Mouse (Mus musculus) splenic B cell, adult 2 months (primary cell): Measurements from ENCODE around the gene Mei1.

Experiments used
- DNase-seq: peaks from one replicate; pipeline ENCODE4 v3.0.0-alpha.2; 2011; ENCODE audit warnings: low read depth, low spot score
- H3K27me3 ChIP-seq: 2 replicates; pipeline ENCODE4 v1.6.1; 2012; ENCODE audit warnings: mild to moderate bottlenecking, low read length, moderate library complexity, mixed read lengths; ENCODE audit not compliant: control insufficient read depth, poor library complexity, insufficient read depth, severe bottlenecking
- H3K36me3 ChIP-seq: 2 replicates; pipeline ENCODE4 v1.6.1; 2012; ENCODE audit warnings: mild to moderate bottlenecking, low read length, moderate library complexity, mixed read lengths; ENCODE audit not compliant: control insufficient read depth, poor library complexity, insufficient read depth, severe bottlenecking

The Mei1 gene

GRCm38 (mm10) chr15:82069898-82070297, at the start of gene Mei1:
Gene Mei1 (plus strand): TSS chr15:82069996.
- no peak for DNase-seq
- no peaks in the 10 kb centered on the region for H3K36me3 ChIP-seq
- H3K27me3 ChIP-seq = no peaks in the 10 kb centered on the region

GRCm38 (mm10) chr15:82022535-82023088, 47.2 kb upstream of the Mei1 start:
- DNase-seq = no peak
- Histone ChIP-seq H3K36me3 (peaks cover 5% of the 10 kb centered on the region), H3K27me3 (no peaks in the 10 kb centered on the region)

DNA sequence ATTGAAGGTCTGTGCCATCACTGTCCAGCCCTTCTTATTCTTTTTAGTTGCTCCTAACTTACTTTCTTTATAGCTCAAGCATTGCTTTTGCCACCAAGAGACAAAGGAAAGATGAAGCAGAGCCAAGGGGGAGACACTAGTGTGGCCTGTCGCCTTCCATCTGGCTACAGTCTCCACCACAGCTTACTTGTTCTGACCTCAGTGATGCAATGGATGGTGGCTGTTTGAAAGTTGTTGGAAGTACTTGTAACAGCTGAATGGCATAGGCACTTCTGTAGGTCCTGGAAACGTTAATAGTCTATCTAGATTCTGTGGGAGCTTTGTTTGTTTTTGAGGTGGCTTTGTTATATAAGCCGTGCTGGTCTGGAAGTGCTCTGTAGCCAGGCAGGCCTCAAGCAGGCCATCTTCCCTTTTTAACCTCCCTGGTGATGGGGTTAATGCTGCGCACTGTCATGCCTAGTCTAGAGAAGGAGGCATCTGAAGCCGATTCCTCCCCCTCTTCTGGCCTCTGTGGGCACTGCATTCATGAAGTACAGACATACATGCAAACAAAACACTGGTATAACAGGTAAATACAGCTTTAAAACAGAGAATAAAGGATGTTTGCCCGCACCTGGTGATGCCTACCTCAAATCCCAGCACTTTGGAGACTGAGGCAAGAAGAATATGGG, 45.7 kb upstream of the Mei1 start:
- peak; percentile 25 for DNase-seq
- H3K36me3 ChIP-seq = peaks cover 10% of the 10 kb centered on the region

GRCm38 (mm10) chr15:82027276-82027675, 42.5 kb upstream of the Mei1 start:
- no peaks in the 10 kb centered on the region for H3K27me3 ChIP-seq
- DNase-seq = no peak

More for the DNA sequence above, 45.7 kb upstream of the Mei1 start:
- no peaks in the 10 kb centered on the region for H3K27me3 ChIP-seq

DNA sequence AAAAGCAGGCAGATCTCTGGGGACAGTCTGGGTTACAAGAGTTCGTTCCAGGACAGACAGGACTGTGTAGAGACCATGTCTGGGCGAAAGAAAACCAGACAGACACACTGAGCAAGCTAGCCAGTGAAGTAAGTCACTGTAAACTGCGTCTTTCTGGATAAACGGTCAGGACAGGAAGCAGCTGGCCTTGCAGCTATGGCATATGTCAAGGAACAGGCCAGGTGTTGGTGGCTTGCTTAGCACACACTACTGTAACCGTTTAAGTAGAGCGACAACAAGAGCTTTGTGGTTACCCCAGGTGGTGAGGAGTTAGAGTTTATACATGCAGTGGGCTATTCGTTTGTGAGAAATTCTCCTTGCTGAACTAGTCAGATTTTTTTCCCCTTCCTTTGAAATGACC, 42.1 kb upstream of the Mei1 start:
- Histone ChIP-seq H3K27me3 (no peaks in the 10 kb centered on the region), H3K36me3 (peaks cover 17% of the 10 kb centered on the region)
- peak; percentile 34 for DNase-seq

More at GRCm38 (mm10) chr15:82027276-82027675, 42.5 kb upstream of the Mei1 start:
- peaks cover 17% of the 10 kb centered on the region for H3K36me3 ChIP-seq

GRCm38 (mm10) chr15:82032386-82032785, 37.4 kb upstream of the Mei1 start:
- Histone ChIP-seq H3K36me3 (peaks cover 14% of the 10 kb centered on the region), H3K27me3 (no peaks in the 10 kb centered on the region)
- DNase-seq = no peak

DNA sequence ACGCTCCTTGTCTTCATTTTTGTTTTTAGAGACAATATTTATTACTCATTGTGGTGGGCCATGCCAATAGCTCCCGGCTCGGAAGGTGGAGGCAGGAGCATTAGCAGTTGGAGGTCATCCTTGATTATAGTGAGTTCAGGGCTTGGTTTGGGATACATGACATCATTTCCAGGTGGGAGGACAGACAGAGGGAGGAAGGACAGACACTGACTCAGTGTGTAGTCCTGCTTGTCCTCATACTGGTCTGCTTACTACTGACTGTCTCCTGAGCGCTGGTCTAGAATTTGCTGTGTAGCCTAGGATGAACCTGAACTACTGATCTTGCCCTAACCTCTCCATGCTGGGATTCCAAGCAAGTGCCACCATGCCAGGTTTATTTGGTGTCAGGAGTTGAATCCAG, 36.0 kb upstream of the Mei1 start, which contains the start of gene Desi1:
Gene Desi1, minus strand, starts transcription at position 101 of the 400 bp plus-strand sequence.
- DNase-seq = no peak
- Histone ChIP-seq H3K36me3 (peaks cover 10% of the 10 kb centered on the region), H3K27me3 (no peaks in the 10 kb centered on the region)

GRCm38 (mm10) chr15:82035904-82036689, 33.7 kb upstream of the Mei1 start:
- peak; percentile 72 for DNase-seq
- H3K27me3 ChIP-seq = no peaks in the 10 kb centered on the region
- H3K36me3 ChIP-seq = no peaks in the 10 kb centered on the region; the same call in 1 of the 2 replicates

DNA sequence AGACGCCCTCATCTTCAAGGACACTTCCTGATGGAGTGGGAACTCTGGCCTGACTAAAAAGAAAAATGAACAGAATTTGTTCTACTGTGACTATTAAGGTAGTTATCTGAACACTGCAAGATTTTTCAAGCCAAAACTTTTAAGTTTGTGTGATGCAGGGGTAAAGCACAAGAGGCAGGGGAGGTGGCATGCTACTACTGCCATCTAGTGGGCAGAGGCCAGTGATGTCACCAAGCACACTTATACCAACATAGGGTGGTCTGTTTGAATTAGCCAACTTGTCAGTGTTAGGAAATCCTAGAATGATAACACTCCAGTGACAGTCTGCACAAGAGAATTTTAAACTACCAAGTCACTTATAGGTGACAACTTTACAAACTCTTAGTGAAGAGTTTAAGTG, 29.1 kb upstream of the Mei1 start:
- H3K27me3 ChIP-seq = no peaks in the 10 kb centered on the region
- peak; percentile 80 for DNase-seq
- peaks cover 4% of the 10 kb centered on the region; the same call in 1 of the 2 replicates for H3K36me3 ChIP-seq

GRCm38 (mm10) chr15:82044166-82044784, 25.5 kb upstream of the Mei1 start:
- peak; percentile 62 for DNase-seq
- Histone ChIP-seq H3K36me3 (peaks cover 4% of the 10 kb centered on the region; the same call in 1 of the 2 replicates), H3K27me3 (no peaks in the 10 kb centered on the region)

GRCm38 (mm10) chr15:82046246-82046891, 23.4 kb upstream of the Mei1 start:
- H3K36me3 ChIP-seq = peaks cover 4% of the 10 kb centered on the region; the same call in 1 of the 2 replicates
- no peaks in the 10 kb centered on the region for H3K27me3 ChIP-seq
- DNase-seq = no peak

DNA sequence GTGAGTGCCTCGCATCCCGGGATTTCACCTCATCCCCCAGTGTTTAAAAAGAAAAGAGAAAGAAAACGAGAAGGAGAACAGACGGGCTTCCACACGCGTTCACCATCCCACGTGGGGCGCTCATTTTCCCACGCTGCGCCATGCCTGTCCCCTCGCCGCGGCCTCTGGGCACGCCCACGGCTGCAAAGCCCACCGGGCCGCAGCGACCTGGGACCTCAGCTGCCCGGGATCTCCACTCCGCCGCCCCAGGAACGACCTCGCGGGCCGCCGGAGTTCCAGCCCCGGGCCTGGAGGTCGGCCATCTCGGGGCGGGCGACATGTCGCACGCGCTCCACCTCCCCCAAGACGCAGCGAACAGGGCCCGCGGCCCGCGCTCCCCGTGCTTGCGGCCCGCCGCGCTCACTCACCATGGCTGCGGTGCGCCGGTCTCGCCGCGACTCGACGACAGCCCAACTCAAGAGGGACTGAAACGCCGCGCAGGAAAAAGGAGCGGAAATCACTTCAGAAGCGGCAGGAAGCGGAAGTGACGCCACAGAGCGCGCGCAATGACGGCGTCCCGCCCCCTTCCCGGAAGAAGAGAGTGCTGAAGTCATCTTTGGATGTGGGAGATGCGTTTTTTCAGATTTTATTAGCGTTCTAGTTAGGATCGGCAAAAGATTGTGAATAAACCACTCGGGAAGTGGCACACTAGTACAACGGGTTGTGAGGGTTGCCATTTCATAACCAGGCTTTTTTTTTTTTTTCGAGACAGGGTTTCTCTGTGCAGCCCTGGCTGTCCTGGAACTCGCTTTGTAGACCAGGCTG, 22.5 kb upstream of the Mei1 start, which contains the start of gene Snu13:
Gene Snu13, minus strand, starts transcription at position 519 of the 804 bp plus-strand sequence.
- peaks cover 4% of the 10 kb centered on the region; the same call in 1 of the 2 replicates for H3K36me3 ChIP-seq
- DNase-seq = peak; percentile 92
- no peaks in the 10 kb centered on the region for H3K27me3 ChIP-seq

DNA sequence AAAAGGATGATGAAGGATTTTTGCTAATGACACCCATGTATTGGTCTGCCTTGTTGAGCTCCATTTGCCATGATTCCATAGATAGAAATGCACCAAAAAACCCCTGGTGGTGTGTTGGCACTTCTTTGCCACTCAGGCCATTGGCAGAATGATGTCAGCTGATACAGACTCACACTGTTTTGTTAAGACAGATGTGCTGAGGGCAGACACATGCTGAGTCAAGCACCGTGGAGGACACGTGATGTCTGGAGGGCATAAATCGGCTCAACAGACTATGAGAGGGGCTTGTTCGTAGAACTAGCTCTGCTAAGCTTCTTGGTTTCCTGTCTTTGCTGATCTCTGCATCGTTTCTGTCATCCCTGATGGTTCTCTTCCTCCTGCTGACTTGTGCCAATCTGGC, 17.3 kb upstream of the Mei1 start:
- DNase-seq = no peak

More for the DNA sequence above, 17.3 kb upstream of the Mei1 start:
- Histone ChIP-seq H3K27me3 (no peaks in the 10 kb centered on the region), H3K36me3 (no peaks in the 10 kb centered on the region)
